24 mouse cellular contexts compared by ENCODE assay signal in the genomic region with DNA sequence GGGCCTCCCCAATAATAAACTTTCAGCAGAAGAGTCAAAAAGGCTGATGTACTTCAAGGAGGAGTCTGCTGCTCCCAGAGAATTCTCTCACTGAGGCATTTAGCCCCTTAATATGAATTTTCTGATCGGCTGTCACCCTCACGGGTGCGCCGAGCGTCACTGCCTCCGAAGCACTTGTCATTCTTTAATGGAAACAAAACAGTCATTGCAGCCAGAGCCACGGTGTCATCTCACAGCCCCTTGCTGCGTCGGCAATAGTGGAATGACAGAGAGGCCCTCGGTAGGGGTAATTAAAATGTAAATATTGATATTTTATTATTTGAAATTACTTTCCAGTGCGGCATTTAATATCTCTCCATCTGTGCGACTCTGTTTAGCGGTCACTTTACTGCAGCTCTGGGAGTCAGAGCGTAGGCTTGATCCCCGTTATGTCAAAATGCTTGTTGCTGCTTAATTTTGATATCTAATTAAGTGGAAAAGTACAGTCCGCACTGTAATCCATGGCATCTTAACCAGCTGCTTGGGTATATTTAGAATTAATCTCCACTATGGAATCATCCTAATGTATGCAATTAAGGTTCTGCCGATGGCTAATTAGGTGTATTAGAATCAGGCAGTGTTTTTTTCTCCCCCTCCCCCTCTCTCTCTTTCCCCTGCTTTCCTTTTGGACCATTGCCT.
A peak's percentile ranks its signal among the peaks of the same experiment; 100 is the strongest.
DNase-seq lines count a peak whose midpoint lies in the region; ATAC-seq and TF ChIP-seq lines count a peak whose summit lies in the region.
"Had no signal": no experiment of that assay in that cellular context is flagged by ENCODE, and none has a peak within 500 bp of the region (broad histone marks: within the 10 kb centered on the region; RNA-seq: fewer than 3 reads in every experiment).

No protein-coding gene starts in this region.

- intact Hi-C loops in heart, adult 2 months (cut with DNase I), result no loop called here
- intact Hi-C loops in left cerebral cortex, postnatal 25 days (cut with DNase I), result no loop called here

- no peak overlapping the region for H3K9ac ChIP-seq in hindbrain, embryonic 12.5 days
- no peak overlapping the region for H3K9ac ChIP-seq in hindbrain, embryonic 11.5 days (ENCODE audit: low read depth, low read length)
- no peak overlapping the region for H3K9ac ChIP-seq in forebrain, embryonic 12.5 days
- no peak overlapping the region for H3K9ac ChIP-seq in hindbrain, embryonic 15.5 days
- no peak overlapping the region for H3K9ac ChIP-seq in neural tube, embryonic 14.5 days (replicated peaks; ENCODE audit: low read depth, low read length)
- no peak overlapping the region for H3K9ac ChIP-seq in heart, adult 2 months (ENCODE audit: low read depth, low read length)
- H3K9ac ChIP-seq: heart, embryonic 12.5 days; intestine, embryonic 15.5 days; kidney, embryonic 15.5 days; liver, embryonic 14.5 days; lung, embryonic 15.5 days had no signal

- ATAC-seq in hindbrain, embryonic 12.5 days (ENCODE audit: low FRiP score), result 0 out of 2 replicates have a peak, but pooled peaks have one; percentile 22
- ATAC-seq in hindbrain, embryonic 11.5 days (ENCODE audit: low FRiP score), result no peak
- peak; percentile 67 for ATAC-seq in forebrain, embryonic 12.5 days (ENCODE audit: low FRiP score)
- ATAC-seq in hindbrain, embryonic 15.5 days (ENCODE audit: low FRiP score, low read depth), result peak; percentile 34; the same call in 1 of the 2 replicates
- ATAC-seq in neural tube, embryonic 14.5 days (ENCODE audit: low read depth), result peak; percentile 62
- ATAC-seq: activated CD4-positive, CD25-positive, alpha-beta regulatory T cell, adult 4 months; CD4-positive, CD25-positive, alpha-beta regulatory T cell, adult 4 months; intestine, embryonic 15.5 days; Patski had no signal

- H3K4me1 ChIP-seq in hindbrain, embryonic 12.5 days, result peaks cover 22% of the 10 kb centered on the region
- no peaks in the 10 kb centered on the region; the same call in 1 of the 2 replicates for H3K4me1 ChIP-seq in hindbrain, embryonic 11.5 days (replicated peaks; ENCODE audit: control insufficient read depth, insufficient read depth, low read length)
- peaks cover 23% of the 10 kb centered on the region for H3K4me1 ChIP-seq in forebrain, embryonic 12.5 days
- H3K4me1 ChIP-seq in hindbrain, embryonic 15.5 days (replicated peaks), result peaks cover 26% of the 10 kb centered on the region
- peaks cover 24% of the 10 kb centered on the region for H3K4me1 ChIP-seq in neural tube, embryonic 14.5 days (ENCODE audit: control insufficient read depth, insufficient read depth, low read length)
- H3K4me1 ChIP-seq in heart, adult 2 months (ENCODE audit: control insufficient read depth, insufficient read depth, low read length), result no peaks in the 10 kb centered on the region
- H3K4me1 ChIP-seq: intestine, embryonic 15.5 days; lung, embryonic 15.5 days had no signal

- H3K9me3 ChIP-seq in hindbrain, embryonic 12.5 days (replicated peaks), result no peaks in the 10 kb centered on the region
- no peaks in the 10 kb centered on the region for H3K9me3 ChIP-seq in hindbrain, embryonic 11.5 days (ENCODE audit: control insufficient read depth, low read length)
- H3K9me3 ChIP-seq in forebrain, embryonic 12.5 days, result no peaks in the 10 kb centered on the region
- no peaks in the 10 kb centered on the region for H3K9me3 ChIP-seq in hindbrain, embryonic 15.5 days
- H3K9me3 ChIP-seq in neural tube, embryonic 14.5 days (ENCODE audit: control insufficient read depth, low read length), result no peaks in the 10 kb centered on the region
- H3K9me3 ChIP-seq: heart, embryonic 12.5 days; intestine, embryonic 15.5 days; kidney, embryonic 15.5 days; lung, embryonic 15.5 days had no signal

- no peaks in the 10 kb centered on the region for H3K27me3 ChIP-seq in hindbrain, embryonic 12.5 days
- H3K27me3 ChIP-seq in hindbrain, embryonic 11.5 days (ENCODE audit: control insufficient read depth, insufficient read depth, low read length), result no peaks in the 10 kb centered on the region
- peaks cover 14% of the 10 kb centered on the region; the same call in 1 of the 2 replicates for H3K27me3 ChIP-seq in forebrain, embryonic 12.5 days
- H3K27me3 ChIP-seq in hindbrain, embryonic 15.5 days, result no peaks in the 10 kb centered on the region
- H3K27me3 ChIP-seq in neural tube, embryonic 14.5 days (ENCODE audit: control insufficient read depth, insufficient read depth, low read length), result no peaks in the 10 kb centered on the region
- no peaks in the 10 kb centered on the region for H3K27me3 ChIP-seq in heart, adult 2 months (ENCODE audit: control insufficient read depth, insufficient read depth, low read length)
- H3K27me3 ChIP-seq: heart, embryonic 12.5 days; intestine, embryonic 15.5 days; lung, embryonic 15.5 days; Patski had no signal

- DNase-seq in hindbrain, embryonic 11.5 days (ENCODE audit: low spot score), result no peak
- DNase-seq in heart, adult 2 months, result no peak
- no peak for DNase-seq in embryo, embryonic 9.5 days (ENCODE audit: extremely low spot score)
- DNase-seq in left cerebral cortex, postnatal 25 days (ENCODE audit: low spot score in 2 of 2), result no peak
- DNase-seq: adrenal gland, postnatal 25 days; cerebellum, adult 18-20 months; cerebellum, postnatal 36 days; gastrocnemius, adult 2 months; kidney, postnatal 4 days; lung, postnatal 4 days; spleen, adult 18-20 months; thymus, postnatal 4 days had no signal

- TF ChIP-seq CTCF in heart, adult 2 months (IDR thresholded peaks at IDR 0.05), result no peak

- H3K79me2 ChIP-seq in heart, adult 2 months (replicated peaks; ENCODE audit: control insufficient read depth, insufficient read depth, low read length), result no peaks in the 10 kb centered on the region

- TF ChIP-seq EP300 in heart, adult 2 months (IDR thresholded peaks at IDR 0.05; ENCODE audit: insufficient read depth, low read depth, low read length), result no peak

- H3K36me3 ChIP-seq in hindbrain, embryonic 12.5 days, result no peaks in the 10 kb centered on the region
- H3K36me3 ChIP-seq in hindbrain, embryonic 11.5 days (ENCODE audit: control insufficient read depth, insufficient read depth, low read length), result no peaks in the 10 kb centered on the region
- no peaks in the 10 kb centered on the region for H3K36me3 ChIP-seq in forebrain, embryonic 12.5 days (replicated peaks)
- H3K36me3 ChIP-seq in hindbrain, embryonic 15.5 days, result no peaks in the 10 kb centered on the region
- no peaks in the 10 kb centered on the region for H3K36me3 ChIP-seq in neural tube, embryonic 14.5 days (ENCODE audit: control insufficient read depth, insufficient read depth, low read length)
- no peaks in the 10 kb centered on the region for H3K36me3 ChIP-seq in heart, adult 2 months (ENCODE audit: control insufficient read depth, insufficient read depth, low read length)
- H3K36me3 ChIP-seq: intestine, embryonic 15.5 days; kidney, embryonic 15.5 days; lung, embryonic 15.5 days had no signal

- TF ChIP-seq POLR2A in heart, adult 2 months (IDR thresholded peaks at IDR 0.05; ENCODE audit: insufficient read depth, low read depth, low read length), result no peak

- peak overlapping the region; percentile 22; the same call in 1 of the 2 replicates for H3K4me2 ChIP-seq in hindbrain, embryonic 12.5 days (replicated peaks)
- H3K4me2 ChIP-seq in hindbrain, embryonic 11.5 days (replicated peaks; ENCODE audit: low read depth, low read length), result no peak overlapping the region
- peak overlapping the region; percentile 26 for H3K4me2 ChIP-seq in forebrain, embryonic 12.5 days
- peak overlapping the region; percentile 43 for H3K4me2 ChIP-seq in hindbrain, embryonic 15.5 days
- H3K4me2 ChIP-seq in neural tube, embryonic 14.5 days (ENCODE audit: low read depth, low read length), result no peak overlapping the region
- H3K4me2 ChIP-seq: heart, embryonic 12.5 days; intestine, embryonic 15.5 days; kidney, embryonic 15.5 days; lung, embryonic 15.5 days had no signal

- WGBS in hindbrain, embryonic 12.5 days, result 46% methylated on average over 17 of the region's 17 CpGs
- 62% methylated on average over 17 of the region's 17 CpGs for WGBS in hindbrain, embryonic 11.5 days
- 34% methylated on average over 17 of the region's 17 CpGs for WGBS in forebrain, embryonic 12.5 days
- 29% methylated on average over 17 of the region's 17 CpGs for WGBS in hindbrain, embryonic 15.5 days
- 26% methylated on average over 17 of the region's 17 CpGs for WGBS in neural tube, embryonic 14.5 days
- 89% methylated on average over 17 of the region's 17 CpGs for WGBS in heart, adult 2 months

- no peak overlapping the region for H3K4me3 ChIP-seq in hindbrain, embryonic 12.5 days
- H3K4me3 ChIP-seq in hindbrain, embryonic 11.5 days (ENCODE audit: low read depth, low read length), result no peak overlapping the region
- H3K4me3 ChIP-seq in forebrain, embryonic 12.5 days (replicated peaks), result no peak overlapping the region
- no peak overlapping the region for H3K4me3 ChIP-seq in hindbrain, embryonic 15.5 days
- H3K4me3 ChIP-seq in neural tube, embryonic 14.5 days (ENCODE audit: low read depth, low read length), result no peak overlapping the region
- no peak overlapping the region for H3K4me3 ChIP-seq in heart, adult 2 months
- H3K4me3 ChIP-seq: gastrocnemius, adult 2 months; heart, embryonic 12.5 days; intestine, embryonic 15.5 days; kidney, embryonic 15.5 days; lung, embryonic 15.5 days had no signal

- no peak overlapping the region for H3K27ac ChIP-seq in hindbrain, embryonic 12.5 days
- H3K27ac ChIP-seq in hindbrain, embryonic 11.5 days (ENCODE audit: low read depth, low read length), result no peak overlapping the region
- no peak overlapping the region for H3K27ac ChIP-seq in forebrain, embryonic 12.5 days
- no peak overlapping the region for H3K27ac ChIP-seq in hindbrain, embryonic 15.5 days (replicated peaks)
- no peak overlapping the region for H3K27ac ChIP-seq in neural tube, embryonic 14.5 days (ENCODE audit: low read depth, low read length)
- no peak overlapping the region for H3K27ac ChIP-seq in heart, adult 2 months
- H3K27ac ChIP-seq: gastrocnemius, adult 2 months; intestine, embryonic 15.5 days; kidney, embryonic 15.5 days; liver, embryonic 14.5 days; lung, embryonic 15.5 days had no signal

Comparison
In these comparisons a context has a peak if more than half of its experiments do, and no peak if none do; other contexts are left out.
1. H3K4me2 ChIP-seq: peak in hindbrain, embryonic 12.5 days (single experiment), forebrain, embryonic 12.5 days (single experiment) and hindbrain, embryonic 15.5 days (single experiment); none in hindbrain, embryonic 11.5 days (single experiment) and neural tube, embryonic 14.5 days (single experiment).